9 mouse cellular contexts compared by ENCODE assay signal in genomic region chr12:55600503-55600994, GRCm38 (mm10). TPM values are rescaled to one million over a fixed set of nuclear protein-coding genes. Genes with fewer than 3 reads are reported as not detected.
A peak's percentile ranks its signal among the peaks of the same experiment; 100 is the strongest.
DNase-seq lines count a peak whose midpoint lies in the region; ATAC-seq lines count a peak whose summit lies in the region.
"Had no signal": no experiment of that assay in that cellular context is flagged by ENCODE, and none has a peak within 500 bp of the region (broad histone marks: within the 10 kb centered on the region; RNA-seq: fewer than 3 reads in every experiment).

No protein-coding gene starts in this region.

- WGBS in heart, embryonic 12.5 days, result 2% methylated on average over 42 of the region's 42 CpGs
- 3% methylated on average over 42 of the region's 42 CpGs for WGBS in hindbrain, embryonic 10.5 days

- no peak overlapping the region for H3K9ac ChIP-seq in heart, embryonic 12.5 days

- no peak overlapping the region for H3K27ac ChIP-seq in heart, embryonic 12.5 days (ENCODE audit: poor library complexity, severe bottlenecking)
- H3K27ac ChIP-seq in hindbrain, embryonic 10.5 days, result no peak overlapping the region

- peaks cover 6% of the 10 kb centered on the region for H3K36me3 ChIP-seq in heart, embryonic 12.5 days
- no peaks in the 10 kb centered on the region for H3K36me3 ChIP-seq in hindbrain, embryonic 10.5 days

- H3K27me3 ChIP-seq in heart, embryonic 12.5 days (replicated peaks), result peaks cover 59% of the 10 kb centered on the region
- peaks cover 81% of the 10 kb centered on the region for H3K27me3 ChIP-seq in hindbrain, embryonic 10.5 days (ENCODE audit: insufficient read depth, poor library complexity, severe bottlenecking)

- no peak for DNase-seq in heart, adult 8-10 months (ENCODE audit: low spot score)
- DNase-seq in R1 (ENCODE audit: low read depth, low spot score), result peak; percentile 29
- no peak for DNase-seq in hindbrain, embryonic 10.5 days (ENCODE audit: low spot score)
- no peak for DNase-seq in embryo, embryonic 10 days (ENCODE audit: low spot score)
- no peak for DNase-seq in left cerebral cortex, adult 11 months (ENCODE audit: low spot score)
- DNase-seq in kidney, postnatal 36 days, result no peak

- H3K4me1 ChIP-seq in heart, embryonic 12.5 days (replicated peaks), result peaks cover 25% of the 10 kb centered on the region
- H3K4me1 ChIP-seq in hindbrain, embryonic 10.5 days (replicated peaks), result peaks cover 30% of the 10 kb centered on the region

- ATAC-seq in heart, embryonic 12.5 days (ENCODE audit: insufficient number of reproducible peaks, low FRiP score), result peak; percentile 30; the same call in 1 of the 2 replicates
- 0 out of 2 replicates have a peak, but pooled peaks have one; percentile 5 for ATAC-seq in megakaryocyte, adult 5-6 weeks (ENCODE audit: poor library complexity, severe bottlenecking)

- no peaks in the 10 kb centered on the region for H3K9me3 ChIP-seq in heart, embryonic 12.5 days (replicated peaks)
- H3K9me3 ChIP-seq in hindbrain, embryonic 10.5 days, result no peaks in the 10 kb centered on the region

- peak overlapping the region; percentile 94 for H3K4me2 ChIP-seq in heart, embryonic 12.5 days

- peak overlapping the region; percentile 53 for H3K4me3 ChIP-seq in heart, embryonic 12.5 days
- peak overlapping the region; percentile 63 for H3K4me3 ChIP-seq in hindbrain, embryonic 10.5 days

RNA-seq across cellular contexts. Expression of gene Insm2, which starts 1.3 kb away (rescaled TPM):
- 0.10 TPM in 1 of 2 replicates, not detected in the other for polyA plus RNA-seq in heart, embryonic 12.5 days (2016; fragmentation: Nextera tagmentation; extraction: Ambion mirVana)
- not detected for total RNA-seq in heart, adult 8-10 months (2022)
- polyA plus RNA-seq in hindbrain, embryonic 10.5 days (2016; fragmentation: Nextera tagmentation; extraction: Ambion mirVana), result 0.47 and 0.99 TPM in 2 replicates
- total RNA-seq in megakaryocyte, adult 5-6 weeks (2015), result not detected in 2 replicates
- not detected in 2 replicates for total RNA-seq in megakaryocyte, adult 5-6 weeks (2017)

RNA-seq across cellular contexts. Expression of gene Aldoart2, which starts 35.5 kb away (rescaled TPM):
- not detected in 2 replicates for polyA plus RNA-seq in heart, embryonic 12.5 days (2016; fragmentation: Nextera tagmentation; extraction: Ambion mirVana)
- under 1 TPM in 1 of 4 experiments, not detected in 3; 0.16 TPM for total RNA-seq in heart, adult 8-10 months (2022)
- not detected in 2 replicates for polyA plus RNA-seq in hindbrain, embryonic 10.5 days (2016; fragmentation: Nextera tagmentation; extraction: Ambion mirVana)
- total RNA-seq in megakaryocyte, adult 5-6 weeks (2015), result not detected in 2 replicates
- total RNA-seq in megakaryocyte, adult 5-6 weeks (2017), result not detected in 2 replicates
- polyA plus RNA-seq: cortical plate, adult 2 months had no signal
